Mouse (Mus musculus) gastrocnemius, adult 18-20 months (tissue): ENCODE measurements around the gene Prn. TPM values are rescaled to one million over a fixed set of nuclear protein-coding genes. Genes with fewer than 3 reads are reported as not detected.

Source experiments
- DNase-seq: peaks from one replicate; pipeline ENCODE4 v3.0.0; 2021; ENCODE audit warnings: low spot score
- total RNA-seq, 2 experiments: library from RNA; stranded (reverse); gene quantifications; 2 replicates each; pipeline ENCODE4 v1.2.3; 2021

Gene Prn
- total RNA-seq, 2 experiments from 2014 or later, result not detected

DNA sequence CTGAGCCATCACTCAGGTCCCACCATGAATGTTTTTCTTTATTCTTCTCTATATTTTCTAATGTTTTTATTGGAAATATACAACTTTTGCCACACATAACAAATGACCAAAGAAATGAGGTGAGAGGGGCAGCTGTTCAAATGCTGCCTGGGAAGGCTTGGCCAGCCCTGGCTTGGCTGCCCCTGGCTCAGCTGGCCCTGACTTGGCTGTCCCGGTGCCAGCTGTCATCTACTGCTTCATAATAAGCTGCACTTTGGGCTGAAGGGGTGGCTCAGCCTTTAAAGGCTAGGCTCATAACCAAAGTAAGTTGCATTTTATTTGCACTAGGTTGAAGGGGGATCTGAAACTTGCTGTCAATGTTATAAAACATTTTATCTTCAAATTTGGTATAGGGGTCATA lies 2.9 kb upstream of the Prn start:
- DNase-seq, result no peak

DNA sequence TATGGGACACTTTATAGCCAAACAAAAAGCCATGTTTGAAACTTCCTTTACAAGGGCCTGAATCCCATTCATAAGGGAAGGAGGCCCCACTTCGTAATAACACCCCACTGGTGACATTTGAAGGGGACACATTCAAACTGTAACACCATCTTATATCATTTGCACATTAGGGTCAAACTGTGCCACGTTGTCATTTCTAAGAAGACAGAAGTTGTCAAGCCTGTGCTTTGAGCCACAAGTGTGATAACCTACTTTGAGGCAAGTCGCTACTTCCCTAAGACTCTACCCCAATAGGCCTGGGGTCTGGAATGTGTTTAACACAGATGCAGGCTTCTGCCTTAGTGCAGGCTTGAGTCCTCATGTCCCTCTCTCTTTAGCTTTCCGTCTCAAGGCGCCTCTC lies 2.4 kb upstream of the Prn start:
- DNase-seq, result no peak

DNA sequence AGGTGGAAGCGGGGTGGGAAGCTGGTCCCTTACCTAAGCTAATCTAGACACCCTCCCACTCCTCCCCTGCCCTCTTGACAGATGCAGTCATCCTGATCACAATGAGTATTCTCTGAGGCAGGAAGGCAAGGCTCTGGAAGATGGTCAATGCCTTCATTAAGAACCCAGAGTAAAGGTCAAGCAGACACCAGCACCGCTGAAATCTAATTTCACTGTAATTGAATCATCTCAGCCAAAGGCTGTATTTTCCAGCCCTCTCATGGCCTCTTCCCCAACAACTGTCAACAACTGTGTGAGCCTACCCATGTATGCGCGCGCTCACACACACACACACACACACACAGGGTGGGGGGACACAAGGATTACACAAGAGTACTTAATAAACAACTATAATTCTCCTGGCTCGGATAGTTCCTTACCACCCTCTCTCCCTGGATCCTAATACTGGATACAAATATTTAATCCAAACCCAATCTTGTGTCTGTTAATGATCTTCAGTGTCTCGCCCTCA lies 1.4 kb upstream of the Prn start:
- peak; percentile 33 for DNase-seq

DNA sequence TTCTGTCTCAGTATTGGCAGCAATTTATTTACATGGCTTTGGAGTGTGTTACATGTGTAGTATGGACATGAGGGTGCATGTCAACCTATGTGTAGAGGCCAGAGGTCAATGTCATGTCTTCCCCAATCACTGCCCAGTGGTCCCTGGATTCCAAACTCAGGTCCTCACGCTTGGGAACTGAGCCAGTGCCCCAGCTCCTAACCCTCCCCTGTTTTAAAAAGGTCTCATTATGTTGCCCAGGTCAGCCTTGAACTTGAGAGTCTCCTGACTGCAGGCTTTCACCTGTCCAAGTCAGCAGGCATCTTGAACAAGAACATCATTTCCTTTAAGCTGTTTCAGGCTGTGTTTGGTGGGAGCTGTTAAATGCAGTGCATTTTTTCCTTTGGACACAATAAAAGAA lies 851 bp upstream of the Prn start:
- DNase-seq, result no peak

DNA sequence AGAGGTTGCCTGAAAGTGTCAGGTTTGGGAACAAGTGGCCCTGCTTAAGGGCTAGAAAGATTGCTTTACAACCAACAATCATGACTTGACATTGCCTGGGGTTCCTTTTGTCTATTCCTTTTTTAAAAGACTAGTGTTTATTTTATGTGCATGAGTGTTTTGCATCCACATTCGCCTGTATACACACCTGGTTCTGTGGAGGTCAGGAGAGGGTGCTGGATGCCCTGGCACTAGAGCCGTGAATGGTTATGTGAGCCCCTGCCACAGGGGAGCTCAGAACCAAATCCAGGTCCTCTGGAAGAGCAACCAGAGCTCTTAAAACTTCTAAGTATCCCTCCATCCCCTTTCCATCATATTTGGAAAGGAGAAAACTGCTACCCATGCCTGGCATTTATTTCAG lies 1.1 kb downstream of the Prn start:
- DNase-seq, result no peak

DNA sequence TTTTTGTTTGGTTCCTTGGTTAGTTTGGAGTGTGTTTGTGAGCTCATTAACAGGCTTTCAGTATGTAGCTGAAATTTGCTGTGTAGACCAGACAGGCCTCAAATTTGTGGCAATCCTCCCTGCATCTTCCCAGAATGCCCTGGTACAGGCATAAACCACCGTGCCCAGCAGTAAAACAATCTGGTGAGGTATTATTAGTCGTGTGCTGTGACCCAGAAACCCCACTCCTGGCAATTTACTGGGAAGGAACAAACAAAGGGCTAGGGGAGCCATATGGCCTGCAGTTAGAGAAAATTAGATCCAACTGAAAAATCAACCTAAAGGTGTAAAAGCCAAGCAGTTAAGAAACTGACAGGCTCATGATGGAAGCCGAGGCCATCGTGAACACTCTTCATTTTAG lies 1.6 kb downstream of the Prn start:
- no peak for DNase-seq

DNA sequence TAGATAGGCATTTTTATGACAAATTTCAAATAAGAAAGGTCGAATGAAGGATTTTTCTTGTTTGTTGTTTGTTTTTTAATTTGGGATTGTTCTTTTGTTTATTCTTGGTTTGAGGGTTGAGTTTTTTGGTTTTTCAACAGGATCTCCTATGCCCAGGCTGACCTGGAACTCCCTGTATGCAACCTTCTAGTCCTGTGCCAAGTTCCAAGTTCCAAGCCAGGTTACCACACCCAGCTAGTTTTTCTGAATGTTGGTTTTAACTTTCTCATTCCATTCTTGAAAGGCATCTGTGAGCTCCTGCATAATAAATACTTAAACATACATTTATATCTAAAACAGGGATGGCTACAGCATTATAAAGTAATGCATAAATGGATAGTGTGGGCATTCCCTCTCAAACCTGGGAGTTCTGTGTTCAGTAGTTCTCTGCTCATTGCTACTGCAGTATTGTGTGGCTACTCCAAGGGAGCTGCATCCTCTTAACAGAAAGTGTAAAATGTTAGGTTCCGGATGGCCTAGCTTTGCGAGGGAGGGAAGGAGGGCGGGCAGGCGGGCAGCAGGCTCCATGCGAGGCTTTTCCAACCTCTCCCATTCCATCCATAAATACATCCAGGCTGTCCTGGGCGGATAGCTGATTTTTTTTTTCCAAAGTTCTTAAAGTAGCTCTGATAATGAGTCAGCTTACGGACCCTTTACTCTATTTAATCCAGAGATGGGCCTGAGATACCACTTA lies 2.9 kb downstream of the Prn start:
- DNase-seq, result no peak

DNA sequence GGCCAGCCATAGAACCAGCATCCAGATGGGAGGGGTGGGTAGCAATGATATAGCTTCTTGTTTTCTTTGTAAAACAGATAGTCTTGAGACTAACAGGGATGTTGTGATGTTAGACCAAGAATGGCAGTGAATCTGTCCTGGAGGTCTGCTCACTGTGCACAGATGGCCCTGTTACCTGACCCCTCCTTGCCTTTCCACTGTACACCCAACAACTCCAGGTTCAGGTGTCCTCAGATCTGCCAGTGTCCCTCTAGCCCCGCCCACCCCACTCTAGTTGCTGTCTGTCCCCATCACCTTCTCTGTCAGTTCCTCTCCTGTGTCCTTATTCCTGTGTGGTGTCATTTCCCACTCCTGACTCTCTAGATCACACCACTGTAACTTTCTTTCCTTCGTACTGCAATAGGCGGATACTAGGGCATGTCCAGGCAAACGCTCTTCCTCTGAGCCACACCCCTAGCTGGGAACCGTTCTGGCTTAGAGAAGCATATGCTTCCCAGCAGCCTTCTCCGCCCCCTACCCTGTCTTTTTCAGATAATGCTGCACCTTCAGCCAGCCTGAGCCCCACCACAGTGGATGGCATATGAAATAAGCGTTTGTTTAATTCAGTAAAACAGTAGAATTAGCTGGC lies 22.6 kb downstream of the Prn start:
- DNase-seq, result no peak

DNA sequence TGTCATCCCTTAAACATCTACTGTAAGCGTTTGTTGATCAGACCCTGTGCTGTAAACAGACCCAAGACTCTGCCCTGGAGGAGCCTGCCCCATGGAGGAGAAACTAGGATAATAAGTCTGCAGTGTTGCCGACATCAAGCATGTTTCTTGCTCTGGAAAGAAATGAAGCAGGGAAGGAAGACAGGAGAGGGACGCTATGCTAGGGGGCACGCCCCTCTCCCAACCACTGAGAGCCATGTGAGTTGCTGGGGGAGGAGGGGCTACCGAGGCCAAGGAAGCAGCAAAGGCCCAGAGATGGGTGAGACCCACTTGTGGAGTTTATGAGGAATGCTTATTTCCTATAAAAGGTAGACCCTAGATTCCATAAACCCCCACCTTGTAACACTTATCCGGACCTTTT lies 23.3 kb downstream of the Prn start:
- DNase-seq, result no peak

DNA sequence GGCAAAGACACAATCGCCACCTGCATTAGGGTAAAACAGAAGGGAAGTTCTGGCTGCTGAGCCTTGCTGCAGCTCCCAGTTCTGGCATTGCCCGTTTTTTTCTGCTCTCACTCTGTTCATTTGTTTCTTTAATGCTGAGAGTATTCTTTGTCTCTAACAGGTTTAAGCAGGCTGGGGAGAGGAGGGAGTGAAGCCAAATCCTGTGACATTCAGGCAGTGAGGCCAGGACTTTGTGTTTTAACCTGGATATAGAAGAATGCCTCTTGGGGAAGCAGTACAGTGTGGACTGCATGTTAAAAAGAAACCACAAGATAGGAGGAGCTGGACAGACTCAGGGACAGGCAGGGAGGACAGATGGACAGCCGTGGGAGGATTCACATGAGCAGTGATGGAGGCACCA lies 23.8 kb downstream of the Prn start:
- DNase-seq, result no peak

DNA sequence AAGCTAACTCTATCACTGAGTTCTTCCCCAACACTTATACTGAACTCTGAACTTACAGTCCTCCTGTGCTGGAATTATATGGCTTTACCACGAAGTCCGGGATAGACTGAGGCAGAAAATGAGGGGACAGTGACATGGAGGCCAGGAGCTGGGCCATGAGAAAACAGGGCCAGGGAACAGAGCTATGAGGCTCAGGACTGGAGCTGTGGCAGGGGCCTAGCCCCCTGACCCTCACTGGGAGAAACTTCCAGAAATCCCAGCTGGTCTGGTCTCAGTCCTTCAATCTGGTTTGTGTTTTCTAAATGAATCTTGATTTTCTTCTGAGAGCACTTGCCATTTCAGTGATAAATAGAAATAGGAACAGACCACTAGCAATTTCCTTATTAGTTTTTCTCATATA lies 24.5 kb downstream of the Prn start:
- no peak for DNase-seq

DNA sequence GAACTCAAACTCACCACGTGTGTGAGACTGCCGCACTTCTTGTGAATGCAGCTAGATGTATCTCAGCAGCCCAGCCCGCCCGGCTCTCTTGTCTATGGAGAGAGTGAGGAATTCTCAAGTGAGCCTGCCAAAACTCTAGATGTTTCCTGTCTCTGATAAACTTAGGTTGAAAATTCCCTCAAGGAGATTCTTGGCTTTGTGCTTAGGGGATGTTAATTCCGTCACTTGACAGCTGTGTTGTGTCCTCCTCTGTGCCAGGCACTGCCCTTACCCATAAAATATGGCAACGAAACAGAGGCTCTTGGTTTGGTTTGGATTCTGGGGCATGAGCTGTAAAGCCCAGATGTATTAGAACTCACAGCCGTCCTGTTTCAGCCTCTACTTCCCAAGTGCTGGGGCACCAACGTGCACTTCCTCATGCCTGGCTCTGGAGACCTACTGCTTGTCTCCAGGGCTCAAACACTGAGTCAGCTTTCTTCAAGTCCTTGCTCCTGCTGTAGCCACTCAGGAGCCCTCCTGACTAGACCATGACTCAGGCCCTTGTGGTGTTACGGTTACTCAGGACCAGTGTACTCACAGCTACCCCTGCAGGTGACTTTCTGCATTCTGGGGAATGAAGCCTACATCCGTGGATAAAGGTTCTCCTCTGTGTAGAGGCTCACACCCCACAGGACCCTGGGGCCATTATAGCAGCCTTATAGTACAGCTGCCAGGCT lies 25.8 kb downstream of the Prn start:
- DNase-seq, result no peak

DNA sequence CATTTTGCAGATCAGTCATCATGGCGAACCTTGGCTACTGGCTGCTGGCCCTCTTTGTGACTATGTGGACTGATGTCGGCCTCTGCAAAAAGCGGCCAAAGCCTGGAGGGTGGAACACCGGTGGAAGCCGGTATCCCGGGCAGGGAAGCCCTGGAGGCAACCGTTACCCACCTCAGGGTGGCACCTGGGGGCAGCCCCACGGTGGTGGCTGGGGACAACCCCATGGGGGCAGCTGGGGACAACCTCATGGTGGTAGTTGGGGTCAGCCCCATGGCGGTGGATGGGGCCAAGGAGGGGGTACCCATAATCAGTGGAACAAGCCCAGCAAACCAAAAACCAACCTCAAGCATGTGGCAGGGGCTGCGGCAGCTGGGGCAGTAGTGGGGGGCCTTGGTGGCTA lies 26.7 kb downstream of the Prn start:
- DNase-seq, result no peak

DNA sequence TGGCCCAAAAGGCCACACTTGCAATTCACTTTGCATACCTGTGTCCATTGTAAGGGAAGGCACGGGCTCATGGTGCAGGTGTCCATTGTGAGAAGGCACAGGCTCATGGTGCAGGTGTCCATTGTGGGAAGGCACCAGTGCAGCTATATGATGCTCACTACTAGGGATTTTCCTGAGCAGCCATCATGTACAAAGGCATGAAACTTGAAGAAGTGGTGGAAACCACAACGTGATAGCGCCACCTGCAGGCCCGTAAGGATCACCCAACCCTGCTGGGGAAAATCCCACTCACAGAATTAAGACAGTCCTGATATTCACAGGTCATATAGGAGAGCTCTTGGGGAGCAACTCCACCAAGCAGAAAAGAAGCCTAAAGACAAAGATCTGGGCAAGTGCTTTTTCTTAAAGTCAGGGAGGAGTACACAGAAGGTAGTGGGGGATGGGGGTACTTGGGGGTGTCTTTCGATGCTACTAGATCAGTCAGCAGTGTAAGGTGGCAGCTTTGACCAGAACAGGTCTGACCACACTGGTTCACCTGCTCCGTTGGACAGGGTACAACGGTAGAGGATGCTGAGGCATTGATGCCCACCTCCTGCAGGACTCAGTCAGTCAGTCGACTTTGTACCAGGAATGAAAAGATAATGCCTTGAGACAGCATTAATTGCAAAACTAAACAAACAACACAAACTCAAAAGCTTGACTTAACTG lies 29.8 kb downstream of the Prn start:
- DNase-seq, result peak; percentile 53

DNA sequence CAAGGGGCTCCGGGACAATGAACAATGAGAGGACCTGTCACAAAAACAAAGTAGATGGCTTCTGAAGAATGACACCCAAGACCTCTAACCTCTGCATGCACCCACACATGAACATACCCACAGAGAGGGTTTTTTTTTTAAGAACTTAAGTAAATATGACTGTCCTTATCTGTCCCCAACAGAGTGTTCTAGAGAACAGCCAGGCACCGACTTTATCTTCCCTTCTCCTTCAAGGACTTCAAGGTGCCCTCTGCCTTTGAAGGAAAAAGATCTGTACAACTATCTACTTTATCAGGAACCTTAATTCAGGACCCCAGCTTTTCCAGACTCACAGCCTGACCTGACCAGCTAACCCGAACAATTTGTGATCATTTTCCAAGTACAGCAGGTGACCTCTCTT lies 30.7 kb downstream of the Prn start:
- no peak for DNase-seq

DNA sequence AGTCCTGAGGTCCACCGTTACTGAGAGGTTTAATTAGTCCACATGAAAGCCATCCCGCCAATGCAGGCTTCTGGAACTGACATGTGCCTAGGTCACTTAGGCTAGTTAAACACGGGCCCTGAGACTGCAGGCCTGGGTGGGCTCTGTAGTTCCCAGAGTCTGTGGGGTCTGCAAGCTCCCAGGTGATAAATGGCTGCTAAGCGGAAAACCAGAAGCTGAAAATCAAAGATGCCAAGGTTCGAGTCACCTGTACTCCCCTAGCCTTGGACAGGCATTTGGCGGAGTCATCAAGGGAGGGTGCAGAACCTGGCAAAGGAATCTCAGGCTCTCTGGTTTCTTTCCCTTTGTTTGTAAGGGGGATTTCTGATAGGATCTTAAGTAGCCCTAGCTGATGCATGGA lies 31.7 kb downstream of the Prn start:
- no peak for DNase-seq

DNA sequence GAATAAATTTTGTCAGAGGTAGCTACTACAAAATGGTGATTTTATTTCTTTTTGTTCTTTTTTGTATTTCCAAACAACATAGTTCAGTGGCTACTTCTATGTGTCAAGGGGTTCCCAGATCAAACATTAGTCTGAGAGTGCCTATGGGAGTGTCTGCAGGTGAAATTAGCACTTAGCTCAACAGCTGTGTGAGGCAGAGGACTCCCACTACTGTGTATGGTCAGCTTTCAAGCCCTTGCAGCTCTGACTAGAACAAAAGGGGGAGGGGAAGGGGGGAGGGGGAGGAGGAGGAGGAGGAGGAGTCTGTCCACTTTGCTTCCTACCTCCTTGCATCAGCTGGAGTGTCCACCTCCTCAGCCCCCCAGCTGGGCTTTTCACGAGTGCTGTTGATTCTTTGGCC lies 34.6 kb downstream of the Prn start:
- no peak for DNase-seq

DNA sequence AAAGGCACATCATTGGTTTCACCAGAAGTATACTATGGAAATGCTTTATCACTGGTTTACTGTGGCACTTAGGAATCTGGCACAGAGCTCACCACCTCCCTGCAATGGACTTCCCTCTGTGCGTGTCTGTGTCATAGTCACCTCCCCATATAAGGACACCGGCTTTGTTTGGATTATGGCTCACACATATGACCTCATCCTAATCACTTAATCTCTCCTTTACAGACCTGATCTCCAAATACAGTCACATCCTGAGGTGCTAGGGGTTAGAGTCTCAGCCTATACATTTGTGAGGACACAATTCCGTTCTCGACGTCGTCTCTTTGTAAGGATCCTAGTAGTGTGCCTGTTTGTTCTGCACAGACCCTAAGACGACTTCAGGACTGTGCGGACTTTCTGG lies 35.5 kb downstream of the Prn start:
- DNase-seq, result no peak

DNA sequence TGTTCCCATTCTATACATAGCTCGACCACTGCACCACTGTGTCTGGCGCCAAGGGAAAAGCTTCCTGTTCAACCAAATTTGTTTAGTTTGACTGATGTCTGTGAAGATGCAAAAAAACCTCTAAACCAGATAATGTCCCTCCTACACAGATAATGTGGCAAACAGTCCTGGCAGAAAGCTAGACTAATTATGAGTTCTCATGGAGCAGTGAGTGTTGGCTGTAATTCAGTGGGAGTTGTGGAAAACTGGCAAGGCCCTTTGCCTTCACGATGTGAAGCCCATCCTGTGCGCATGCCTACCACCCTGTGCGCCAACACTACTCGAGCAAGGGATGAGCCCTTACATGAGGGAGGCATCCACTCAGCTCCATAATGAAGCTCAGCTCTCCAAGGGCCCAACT lies 36.0 kb downstream of the Prn start:
- no peak for DNase-seq

DNA sequence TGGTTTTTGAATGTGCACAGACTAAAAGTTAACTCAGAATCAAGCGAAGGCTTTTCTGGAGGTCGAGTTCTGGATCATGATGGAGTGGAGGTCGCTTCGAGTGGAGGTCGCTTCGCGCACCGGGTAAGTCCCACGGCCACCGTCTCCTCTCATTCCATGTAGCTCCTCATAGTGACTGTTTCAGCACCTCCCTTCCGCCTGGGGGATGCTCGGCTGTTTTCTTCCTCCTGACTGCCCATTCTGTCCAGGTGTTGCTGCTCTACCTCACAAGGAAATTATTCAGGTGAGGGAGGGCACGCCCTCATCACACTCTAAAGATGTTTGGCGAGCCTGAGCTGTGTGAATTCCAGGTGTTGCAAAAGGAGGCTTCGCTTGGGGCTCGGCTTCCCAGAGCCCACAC lies 36.6 kb downstream of the Prn start:
- no peak for DNase-seq

DNA sequence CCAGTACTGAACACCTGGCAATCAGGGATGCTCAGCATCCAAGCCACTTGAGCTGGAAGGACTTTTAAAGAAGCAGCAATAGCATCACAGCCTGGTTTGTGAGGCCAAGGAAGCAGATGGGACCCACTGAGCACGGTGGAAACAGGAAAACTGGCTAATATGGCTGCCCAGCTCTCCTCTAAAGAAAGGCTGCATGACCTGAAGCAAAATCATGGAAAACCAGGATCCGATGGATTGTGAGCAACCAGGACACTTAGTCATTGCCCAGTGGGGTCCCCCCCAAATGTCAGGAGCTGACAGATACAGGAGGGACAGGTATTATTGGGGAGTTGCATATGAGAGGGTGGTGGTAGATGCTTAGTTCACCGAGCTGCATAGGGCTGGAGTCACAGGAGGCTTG lies 38.4 kb downstream of the Prn start:
- no peak for DNase-seq
